Mouse (Mus musculus) NIH3T3 (cell line): ENCODE results near the gene Kcnrg.

Experiments used
- DNase-seq: peaks from one replicate; pipeline ENCODE4 v3.0.0-alpha.2; 2012; ENCODE audit warnings: low read depth

Gene Kcnrg

GRCm38 (mm10) chr14:61645547-61645946 is 38.3 kb downstream of the Kcnrg start:
- DNase-seq: no peak

GRCm38 (mm10) chr14:61647182-61647880 is 40.1 kb downstream of the Kcnrg start:
- peak; percentile 67 for DNase-seq

DNA sequence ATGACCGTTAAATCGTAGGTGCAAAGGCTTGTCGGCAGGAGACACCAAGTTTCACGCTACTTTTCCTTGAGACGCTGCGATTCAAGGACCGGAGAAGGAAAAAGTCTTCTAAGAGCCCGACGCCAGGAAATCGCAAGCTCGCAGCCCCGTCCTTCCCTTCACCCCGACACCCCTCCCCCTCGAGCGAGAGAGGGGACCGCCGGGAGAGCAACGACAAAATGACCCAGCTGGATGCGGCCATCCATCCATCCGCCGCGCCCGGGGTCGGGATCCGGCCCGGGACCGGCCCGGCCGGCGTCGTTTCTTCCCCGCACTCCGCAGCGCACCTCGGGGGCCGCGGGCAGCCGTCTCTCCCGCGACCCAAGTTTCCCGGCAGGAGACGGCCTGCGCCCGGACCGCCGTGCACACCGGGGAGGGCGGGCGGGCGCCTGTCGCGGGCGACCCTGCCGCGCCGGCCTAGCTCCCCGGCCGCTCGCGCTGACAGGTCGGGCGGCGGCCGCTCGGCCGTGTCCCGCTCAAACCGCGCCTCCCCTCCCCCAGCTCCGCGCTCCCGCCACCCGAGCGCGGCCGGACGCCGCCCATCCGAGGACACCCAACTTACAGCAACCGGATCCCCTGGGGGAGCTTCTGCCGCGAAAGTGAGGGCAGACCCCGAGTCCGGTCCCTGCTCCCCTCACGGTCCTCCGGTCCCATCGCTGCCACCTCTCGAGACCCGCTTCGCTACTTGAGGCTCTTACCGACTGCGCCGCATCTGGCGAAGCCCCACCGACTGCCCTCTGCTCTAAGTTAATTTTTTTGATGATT is 40.8 kb downstream of the Kcnrg start:
- peak; percentile 50 for DNase-seq

DNA sequence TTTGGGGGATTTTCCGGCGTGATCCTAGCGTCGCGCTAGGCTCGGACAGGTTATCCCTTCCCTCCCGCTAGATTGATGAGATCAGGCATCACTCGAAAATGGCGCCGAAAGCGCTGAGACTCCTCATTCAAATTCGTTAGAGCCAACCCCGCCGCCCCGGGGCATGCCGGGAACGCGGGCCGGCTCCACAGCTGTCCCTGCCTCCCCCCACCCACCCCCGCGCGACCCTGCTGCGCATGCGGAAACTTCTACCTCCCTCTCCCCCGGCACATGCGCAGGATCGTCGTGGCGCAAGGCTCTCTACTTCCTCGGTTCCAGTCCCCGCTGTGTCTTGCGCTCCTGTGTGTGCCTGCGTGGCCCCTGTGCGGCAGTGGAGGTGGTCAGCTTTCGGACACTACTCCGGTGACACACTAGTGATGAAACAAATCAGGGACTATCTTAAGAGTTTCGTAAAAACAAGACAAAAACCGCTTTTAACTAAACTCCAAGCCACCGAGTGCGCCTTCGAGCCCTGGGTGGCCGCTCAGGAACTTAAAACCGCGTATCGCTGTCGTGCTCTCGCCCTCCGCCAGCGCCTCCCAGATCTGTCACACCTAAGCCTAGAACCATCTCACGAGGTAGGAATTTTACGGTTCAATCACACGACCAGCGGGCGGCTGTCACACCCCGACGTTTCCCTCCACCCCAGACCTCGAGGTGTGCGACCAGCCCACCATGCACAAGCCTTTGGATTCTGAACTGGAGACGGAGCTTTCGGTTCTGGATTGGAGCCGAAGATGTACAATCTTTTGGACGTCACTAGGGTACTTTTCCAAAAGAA is 41.6 kb downstream of the Kcnrg start:
- DNase-seq: peak; percentile 99

- peak; percentile 74 for DNase-seq
These were observed 43.2 kb downstream of the Kcnrg start for GRCm38 (mm10) chr14:61650291-61650960.

DNA sequence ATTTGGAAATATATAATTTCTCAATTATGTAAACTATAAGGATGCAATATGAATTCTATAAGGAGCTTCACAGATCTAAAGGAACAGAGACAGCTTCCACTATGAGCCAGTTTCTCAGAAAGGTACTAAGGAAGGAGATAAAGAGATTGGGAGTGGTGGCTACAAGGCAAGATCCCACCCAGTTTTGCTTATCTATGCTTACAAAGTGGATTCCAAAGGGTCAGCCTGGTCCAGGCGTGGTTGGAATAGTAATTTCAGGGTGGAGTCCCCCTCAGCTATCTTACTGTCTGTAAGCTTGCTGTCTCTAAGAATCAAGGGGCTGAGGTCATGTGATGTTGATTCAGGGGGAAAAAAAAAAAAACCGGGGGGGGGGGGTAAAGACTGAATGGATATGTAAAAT is 49.2 kb downstream of the Kcnrg start:
- no peak for DNase-seq

DNA sequence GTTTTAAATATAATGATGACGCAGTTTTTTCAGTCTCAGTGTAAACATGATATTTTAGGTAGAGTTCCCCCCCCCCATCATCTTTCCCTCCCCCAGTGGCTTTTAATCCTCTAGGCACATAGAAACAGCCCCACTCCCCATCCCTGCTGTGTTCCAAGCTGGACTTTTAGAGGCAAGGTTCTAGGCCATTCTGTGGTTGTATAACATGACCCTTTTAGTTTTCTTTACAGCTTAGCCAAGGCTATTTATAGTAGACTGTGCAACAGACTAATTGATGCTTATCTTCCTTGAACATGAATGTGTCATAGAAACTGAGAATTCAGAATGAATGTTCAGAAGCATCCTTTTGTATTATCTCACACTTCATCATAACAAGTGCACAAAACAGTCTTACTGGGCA is 54.2 kb downstream of the Kcnrg start:
- no peak for DNase-seq

GRCm38 (mm10) chr14:61662307-61662706 is 55.0 kb downstream of the Kcnrg start:
- no peak for DNase-seq
